Mouse (Mus musculus) inflammation-experienced regulatory T-cells, adult 16 weeks (primary cell): ENCODE measurements around the gene Wdr76. TPM values are rescaled to one million over a fixed set of nuclear protein-coding genes. Genes with fewer than 3 reads are reported as not detected.

Source experiments
- polyA plus RNA-seq: library from polyadenylated mRNA; unstranded; fragments of 100-300 nt; shearing (Covaris generic); gene quantifications from one replicate; pipeline ENCODE4 v1.2.1, GENCODE M21; 2017

Wdr76 gene
- polyA plus RNA-seq, result 7.5 TPM

DNA sequence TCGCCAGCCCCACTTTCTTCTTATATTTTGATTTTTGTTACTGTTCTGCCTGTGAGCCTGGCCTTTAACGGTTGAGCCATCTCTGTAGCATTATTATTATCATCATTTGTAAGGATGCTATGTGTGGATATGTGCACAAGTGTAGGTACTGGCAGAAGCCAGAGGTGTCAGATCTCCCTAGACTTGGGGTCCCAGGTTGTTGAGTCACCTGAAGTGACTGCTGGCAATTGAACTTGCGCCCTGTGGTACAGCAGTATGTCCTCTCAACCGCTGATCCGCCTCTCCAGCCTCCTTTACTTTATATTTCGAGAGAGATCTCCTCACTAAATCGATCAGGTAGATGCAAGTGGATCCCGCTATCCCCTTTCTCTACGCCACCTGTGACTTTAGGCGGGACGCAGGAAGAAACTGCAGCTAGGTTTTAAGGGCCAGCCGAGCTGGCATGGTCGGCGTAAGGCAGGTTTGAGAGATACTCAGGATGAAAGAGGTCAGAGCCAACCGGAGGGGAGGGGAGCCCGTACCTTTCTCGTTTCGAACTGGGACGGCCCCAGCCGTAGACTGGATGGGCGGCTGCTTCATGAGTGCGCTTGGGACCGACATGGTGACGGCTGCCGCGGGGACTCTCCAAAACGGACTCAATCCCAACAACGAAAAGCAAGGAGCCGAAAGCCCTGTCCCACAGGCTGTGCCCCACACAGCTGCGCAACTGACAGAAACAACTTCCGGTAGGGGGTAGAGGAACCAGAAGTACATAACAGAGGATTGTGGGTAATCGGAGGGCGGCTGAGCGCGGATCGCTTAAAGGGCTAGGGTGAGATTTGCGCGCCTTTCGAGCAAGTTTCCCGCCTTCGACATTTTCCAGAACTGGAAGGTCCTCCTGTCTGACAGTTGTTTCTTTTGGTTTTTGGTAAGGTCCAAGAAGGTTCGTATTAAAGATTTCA lies at the start of gene Wdr76, which contains the start of gene Mfap1a:
TSS of gene Wdr76 (plus strand) at position 782 of the 941 bp plus-strand sequence.
TSS of gene Mfap1a (minus strand) at position 724 of the 941 bp plus-strand sequence.

DNA sequence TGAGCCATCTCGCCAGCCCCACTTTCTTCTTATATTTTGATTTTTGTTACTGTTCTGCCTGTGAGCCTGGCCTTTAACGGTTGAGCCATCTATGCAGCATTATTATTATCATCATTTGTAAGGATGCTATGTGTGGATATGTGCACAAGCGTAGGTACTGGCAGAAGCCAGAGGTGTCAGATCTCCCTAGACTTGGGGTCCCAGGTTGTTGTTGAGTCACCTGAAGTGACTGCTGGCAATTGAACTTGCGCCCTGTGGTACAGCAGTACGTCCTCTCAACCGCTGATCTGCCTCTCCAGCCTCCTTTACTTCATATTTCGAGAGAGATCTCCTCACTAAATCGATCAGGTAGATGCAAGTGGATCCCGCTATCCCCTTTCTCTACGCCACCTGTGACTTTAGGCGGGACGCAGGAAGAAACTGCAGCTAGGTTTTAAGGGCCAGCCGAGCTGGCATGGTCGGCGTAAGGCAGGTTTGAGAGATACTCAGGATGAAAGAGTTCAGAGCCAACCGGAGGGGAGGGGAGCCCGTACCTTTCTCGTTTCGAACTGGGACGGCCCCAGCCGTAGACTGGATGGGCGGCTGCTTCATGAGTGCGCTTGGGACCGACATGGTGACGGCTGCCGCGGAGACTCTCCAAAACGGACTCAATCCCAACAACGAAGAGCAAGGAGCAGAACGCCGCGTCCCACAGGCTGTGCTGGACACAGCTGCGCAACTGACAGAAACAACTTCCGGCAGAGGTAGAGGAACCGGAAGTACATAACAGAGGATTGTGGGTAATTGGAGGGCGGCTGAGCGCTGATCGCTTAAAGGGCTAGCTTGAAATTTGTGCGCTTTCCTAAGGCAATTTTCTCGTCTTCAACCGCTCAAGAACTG lies 33.0 kb upstream of the Wdr76 start, which contains the start of gene Mfap1b:
TSS of gene Mfap1b (minus strand) at position 767 of the 879 bp plus-strand sequence.

Other genes with a start within 250 kb of the Wdr76 start
- gene Trp53bp1, start 235.3 kb upstream of the Wdr76 start, polyA plus RNA-seq, result 82.8 TPM
- 0.05 TPM for gene Map1a, start 217.1 kb upstream of the Wdr76 start, polyA plus RNA-seq
- gene Ppip5k1, start 151.3 kb upstream of the Wdr76 start, polyA plus RNA-seq, result 17.5 TPM
- gene Ckmt1, start 149.0 kb upstream of the Wdr76 start, polyA plus RNA-seq, result not detected
- gene Strc, start 119.6 kb upstream of the Wdr76 start, polyA plus RNA-seq, result 0.11 TPM
- gene Pdia3, start 92.9 kb upstream of the Wdr76 start, polyA plus RNA-seq, result 689 TPM
- 1.8 TPM for gene Catsper2, start 92.9 kb upstream of the Wdr76 start, polyA plus RNA-seq
- 0.74 TPM for gene Ell3, start 62.4 kb upstream of the Wdr76 start, polyA plus RNA-seq
- gene Serf2, start 57.5 kb upstream of the Wdr76 start, polyA plus RNA-seq, result 500 TPM
- gene Hypk, start 53.4 kb upstream of the Wdr76 start, polyA plus RNA-seq, result 154 TPM
- 0.15 TPM for gene Serinc4, start 49.9 kb upstream of the Wdr76 start, polyA plus RNA-seq
- 121 TPM for gene Mfap1b, start 32.7 kb upstream of the Wdr76 start, polyA plus RNA-seq
- gene Mfap1a, start 58 bp upstream of the Wdr76 start, polyA plus RNA-seq, result 42.8 TPM